Mouse (Mus musculus): Measurements from ENCODE around the gene Tm9sf4. TPM values are rescaled to one million over a fixed set of nuclear protein-coding genes. Genes with fewer than 3 reads are reported as not detected.

The Tm9sf4 gene
- polyA plus RNA-seq, 1 experiment from 2014 or later, result 29.3 TPM

- Histone ChIP-seq H3K9me3 (replicated peaks) (no peaks in the 10 kb centered on the region), H3K36me3 (peaks cover 98% of the 10 kb centered on the region), H3K9ac (no peak overlapping the region), H3K4me2 (no peak overlapping the region), H3K4me1 (replicated peaks) (peaks cover 6% of the 10 kb centered on the region; the same call in 1 of the 2 replicates), H3K27me3 (no peaks in the 10 kb centered on the region), H3K27ac (no peak overlapping the region), H3K4me3 (replicated peaks) (no peak overlapping the region)
- no peak for DNase-seq
- WGBS (ENCODE audit: insufficient replicate concordance), result 74% methylated on average over 2 of the region's 2 CpGs
- ATAC-seq (ENCODE audit: low read depth), result no peak
These were observed 26.7 kb downstream of the Tm9sf4 start for GRCm38 (mm10) chr2:153187848-153188247.

GRCm38 (mm10) chr2:153191242-153191641 is 30.1 kb downstream of the Tm9sf4 start:
- Histone ChIP-seq H3K4me3 (replicated peaks) (no peak overlapping the region), H3K4me1 (replicated peaks) (peaks cover 11% of the 10 kb centered on the region), H3K27me3 (no peaks in the 10 kb centered on the region), H3K4me2 (no peak overlapping the region), H3K27ac (no peak overlapping the region), H3K9me3 (replicated peaks) (no peaks in the 10 kb centered on the region), H3K36me3 (peaks cover 92% of the 10 kb centered on the region), H3K9ac (no peak overlapping the region)
- DNase-seq (no peak), ATAC-seq (ENCODE audit: low read depth) (no peak)
- WGBS (ENCODE audit: insufficient replicate concordance), result 59% methylated on average over 2 of the region's 2 CpGs

- ATAC-seq (ENCODE audit: low read depth) (peak; percentile 65), DNase-seq (no peak)
- Histone ChIP-seq H3K4me2 (no peak overlapping the region), H3K4me1 (replicated peaks) (peaks cover 17% of the 10 kb centered on the region), H3K4me3 (replicated peaks) (no peak overlapping the region), H3K9ac (no peak overlapping the region), H3K36me3 (peaks cover 89% of the 10 kb centered on the region), H3K9me3 (replicated peaks) (no peaks in the 10 kb centered on the region), H3K27me3 (no peaks in the 10 kb centered on the region), H3K27ac (0 out of 2 replicates have a peak overlapping the region, but pooled peaks have one; percentile 43)
- 54% methylated on average over 3 of the region's 3 CpGs for WGBS (ENCODE audit: insufficient replicate concordance)
These were observed 33.2 kb downstream of the Tm9sf4 start for GRCm38 (mm10) chr2:153194255-153194654.

GRCm38 (mm10) chr2:153198485-153198884 is 37.4 kb downstream of the Tm9sf4 start:
- peaks cover 17% of the 10 kb centered on the region for H3K4me1 ChIP-seq (replicated peaks)
- H3K36me3 ChIP-seq, result peaks cover 84% of the 10 kb centered on the region
- H3K9me3 ChIP-seq (replicated peaks), result no peaks in the 10 kb centered on the region
- H3K4me3 ChIP-seq (replicated peaks), result no peak overlapping the region
- WGBS (ENCODE audit: insufficient replicate concordance), result 42% methylated on average over 5 of the region's 5 CpGs
- DNase-seq (no peak), ATAC-seq (ENCODE audit: low read depth) (no peak)
- H3K27ac ChIP-seq, result peak overlapping the region; percentile 19; the same call in 1 of the 2 replicates
- no peaks in the 10 kb centered on the region for H3K27me3 ChIP-seq
- H3K4me2 ChIP-seq, result no peak overlapping the region
- H3K9ac ChIP-seq, result no peak overlapping the region; the same call in 1 of the 2 replicates

DNA sequence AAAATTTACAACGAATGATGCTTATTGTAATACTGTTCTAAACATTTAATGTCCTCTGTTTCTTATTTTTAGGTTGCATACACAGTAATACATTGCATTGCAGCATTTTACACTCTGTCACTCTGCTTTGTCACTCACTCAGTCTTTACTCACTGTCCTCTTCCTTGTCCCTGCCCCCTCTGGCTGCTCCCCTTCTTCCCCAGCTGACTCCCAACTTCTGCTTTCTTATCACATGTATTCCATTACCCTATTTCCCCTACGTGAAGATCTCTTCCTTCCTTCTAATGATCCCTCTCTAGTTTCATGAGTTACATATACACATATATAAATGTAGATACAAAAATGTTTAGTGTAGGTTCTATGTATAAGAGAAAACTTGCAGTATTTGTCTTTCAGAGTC is 38.0 kb downstream of the Tm9sf4 start:
- DNase-seq (no peak), ATAC-seq (ENCODE audit: low read depth) (no peak)
- Histone ChIP-seq H3K9me3 (replicated peaks) (no peaks in the 10 kb centered on the region), H3K4me1 (replicated peaks) (peaks cover 13% of the 10 kb centered on the region), H3K27ac (no peak overlapping the region), H3K27me3 (no peaks in the 10 kb centered on the region), H3K36me3 (peaks cover 87% of the 10 kb centered on the region), H3K4me3 (replicated peaks) (no peak overlapping the region), H3K9ac (no peak overlapping the region), H3K4me2 (no peak overlapping the region)
- WGBS (ENCODE audit: insufficient replicate concordance), result 53% methylated on average over 2 of the region's 2 CpGs

GRCm38 (mm10) chr2:153202766-153203165 is 41.7 kb downstream of the Tm9sf4 start:
- Histone ChIP-seq H3K4me2 (no peak overlapping the region), H3K27ac (no peak overlapping the region), H3K9ac (no peak overlapping the region), H3K4me3 (replicated peaks) (no peak overlapping the region), H3K27me3 (no peaks in the 10 kb centered on the region), H3K36me3 (peaks cover 86% of the 10 kb centered on the region), H3K4me1 (replicated peaks) (peaks cover 7% of the 10 kb centered on the region), H3K9me3 (replicated peaks) (no peaks in the 10 kb centered on the region)
- DNase-seq, result no peak
- no peak for ATAC-seq (ENCODE audit: low read depth)
- WGBS (ENCODE audit: insufficient replicate concordance), result 83% methylated on average over 1 of the region's 1 CpGs

GRCm38 (mm10) chr2:153208149-153208548 is 47.0 kb downstream of the Tm9sf4 start:
- H3K4me3 ChIP-seq (replicated peaks), result no peak overlapping the region
- H3K9ac ChIP-seq, result no peak overlapping the region
- H3K4me2 ChIP-seq, result no peak overlapping the region
- no peaks in the 10 kb centered on the region for H3K27me3 ChIP-seq
- ATAC-seq (ENCODE audit: low read depth) (no peak), DNase-seq (no peak)
- H3K27ac ChIP-seq, result no peak overlapping the region
- H3K9me3 ChIP-seq (replicated peaks), result no peaks in the 10 kb centered on the region
- no peaks in the 10 kb centered on the region for H3K4me1 ChIP-seq (replicated peaks)
- WGBS (ENCODE audit: insufficient replicate concordance), result 98% methylated on average over 2 of the region's 2 CpGs
- peaks cover 64% of the 10 kb centered on the region for H3K36me3 ChIP-seq

DNA sequence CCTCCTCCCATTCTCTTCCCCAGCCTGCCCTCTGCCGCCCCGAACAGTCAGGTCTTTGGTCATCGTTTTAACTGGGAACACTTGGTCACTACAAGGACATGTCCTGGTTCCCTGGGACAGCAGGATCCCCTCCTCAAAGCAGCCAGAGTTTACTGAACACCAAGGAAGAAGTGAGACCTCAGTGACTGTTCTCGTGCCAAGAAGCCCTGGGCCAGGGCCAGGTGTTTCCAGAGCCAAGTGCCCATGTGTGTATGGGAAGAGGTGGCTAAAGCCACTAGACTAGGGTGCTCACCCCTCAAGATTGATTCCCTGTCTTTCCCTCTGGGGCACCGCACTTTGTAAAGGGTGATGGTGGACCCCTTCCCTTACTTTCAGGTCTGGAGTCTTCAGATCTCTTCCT is 48.2 kb downstream of the Tm9sf4 start:
- Histone ChIP-seq H3K4me2 (no peak overlapping the region), H3K36me3 (peaks cover 54% of the 10 kb centered on the region), H3K27ac (no peak overlapping the region), H3K9ac (no peak overlapping the region), H3K4me1 (replicated peaks) (0 out of 2 replicates have a peak, but pooled peaks cover 4% of the 10 kb centered on the region), H3K9me3 (replicated peaks) (no peaks in the 10 kb centered on the region), H3K4me3 (replicated peaks) (no peak overlapping the region), H3K27me3 (no peaks in the 10 kb centered on the region)
- 84% methylated on average over 5 of the region's 5 CpGs for WGBS (ENCODE audit: insufficient replicate concordance)
- ATAC-seq (ENCODE audit: low read depth) (no peak), DNase-seq (no peak)

DNA sequence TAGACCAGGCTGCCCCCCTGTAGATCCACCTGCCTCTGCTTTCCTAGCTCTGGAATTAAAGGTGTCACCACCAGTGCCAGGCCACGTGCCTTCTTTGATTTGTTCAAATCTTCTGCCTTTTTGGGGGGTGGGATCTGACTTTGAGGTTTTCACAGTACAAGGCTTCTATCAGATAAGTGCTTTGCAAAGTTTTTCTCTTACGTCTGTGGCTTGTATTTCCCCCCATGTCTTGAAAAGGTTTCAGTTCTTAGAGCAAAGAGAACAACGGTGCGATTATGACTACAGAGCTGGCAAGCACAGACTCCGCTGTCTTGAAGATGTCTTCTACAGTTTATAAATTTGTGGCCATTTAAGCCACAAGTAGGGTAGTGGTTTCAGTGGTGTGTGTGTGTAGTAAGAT is 50.3 kb downstream of the Tm9sf4 start:
- no peak overlapping the region for H3K9ac ChIP-seq
- DNase-seq (no peak), ATAC-seq (ENCODE audit: low read depth) (no peak)
- H3K4me3 ChIP-seq (replicated peaks), result no peak overlapping the region
- H3K27ac ChIP-seq, result no peak overlapping the region
- H3K9me3 ChIP-seq (replicated peaks), result no peaks in the 10 kb centered on the region
- peaks cover 32% of the 10 kb centered on the region for H3K36me3 ChIP-seq
- peaks cover 18% of the 10 kb centered on the region for H3K4me1 ChIP-seq (replicated peaks)
- 73% methylated on average over 5 of the region's 5 CpGs for WGBS (ENCODE audit: insufficient replicate concordance)
- no peak overlapping the region for H3K4me2 ChIP-seq
- H3K27me3 ChIP-seq, result no peaks in the 10 kb centered on the region

- H3K27ac ChIP-seq, result no peak overlapping the region
- no peaks in the 10 kb centered on the region for H3K9me3 ChIP-seq (replicated peaks)
- H3K36me3 ChIP-seq, result peaks cover 16% of the 10 kb centered on the region
- no peak overlapping the region for H3K9ac ChIP-seq
- WGBS (ENCODE audit: insufficient replicate concordance), result 80% methylated on average over 4 of the region's 4 CpGs
- ATAC-seq (ENCODE audit: low read depth), result no peak
- H3K27me3 ChIP-seq, result no peaks in the 10 kb centered on the region
- H3K4me2 ChIP-seq, result no peak overlapping the region
- DNase-seq, result no peak
- no peak overlapping the region for H3K4me3 ChIP-seq (replicated peaks)
- H3K4me1 ChIP-seq (replicated peaks), result peaks cover 18% of the 10 kb centered on the region
These were observed 52.2 kb downstream of the Tm9sf4 start for GRCm38 (mm10) chr2:153213351-153213750.

GRCm38 (mm10) chr2:153214771-153215259 is 53.7 kb downstream of the Tm9sf4 start:
- no peaks in the 10 kb centered on the region for H3K27me3 ChIP-seq
- 23% methylated on average over 6 of the region's 6 CpGs for WGBS (ENCODE audit: insufficient replicate concordance)
- peaks cover 31% of the 10 kb centered on the region for H3K4me1 ChIP-seq (replicated peaks)
- no peak overlapping the region for H3K9ac ChIP-seq
- ATAC-seq (ENCODE audit: low read depth) (peak; percentile 37), DNase-seq (no peak)
- peak overlapping the region; percentile 19 for H3K27ac ChIP-seq
- no peak overlapping the region for H3K4me2 ChIP-seq
- H3K36me3 ChIP-seq, result peaks cover 3% of the 10 kb centered on the region
- no peak overlapping the region for H3K4me3 ChIP-seq (replicated peaks)
- no peaks in the 10 kb centered on the region for H3K9me3 ChIP-seq (replicated peaks)

DNA sequence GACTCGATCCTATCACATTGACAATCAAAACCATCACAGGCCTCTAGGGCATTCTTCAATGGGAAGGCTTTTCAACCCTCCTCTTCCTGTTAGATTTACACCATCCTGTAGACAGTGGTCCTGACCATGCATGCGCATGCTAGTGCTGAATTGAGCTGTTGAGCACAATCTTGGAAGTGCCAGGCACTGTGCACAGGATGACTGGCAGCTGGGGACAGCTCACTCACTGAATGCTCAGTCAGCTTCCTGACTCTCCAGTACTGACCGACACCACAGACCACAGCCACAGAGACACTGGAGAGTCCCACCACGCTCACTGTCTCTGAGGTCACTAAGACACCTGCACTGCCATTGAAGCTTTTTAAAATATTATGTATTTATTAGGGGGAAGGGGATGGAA is 54.3 kb downstream of the Tm9sf4 start:
- H3K27ac ChIP-seq, result peak overlapping the region; percentile 19
- ATAC-seq (ENCODE audit: low read depth), result peak; percentile 54
- WGBS (ENCODE audit: insufficient replicate concordance), result 36% methylated on average over 4 of the region's 4 CpGs
- no peaks in the 10 kb centered on the region for H3K27me3 ChIP-seq
- H3K9me3 ChIP-seq (replicated peaks), result no peaks in the 10 kb centered on the region
- DNase-seq, result no peak
- H3K4me1 ChIP-seq (replicated peaks), result peaks cover 37% of the 10 kb centered on the region
- no peak overlapping the region for H3K4me3 ChIP-seq (replicated peaks)
- no peaks in the 10 kb centered on the region for H3K36me3 ChIP-seq
- no peak overlapping the region for H3K4me2 ChIP-seq
- 0 out of 2 replicates have a peak overlapping the region, but pooled peaks have one; percentile 18 for H3K9ac ChIP-seq

Data from liver, embryonic 13.5 days (tissue).